Mouse (Mus musculus): ENCODE results near the gene Foxg1.

GRCm38 (mm10) chr12:49384876-49385630 is 2.6 kb downstream of the Foxg1 start, which contains the start of gene Gm43517:
- TF ChIP-seq CTCF (IDR thresholded peaks at IDR 0.05; ENCODE audit: low read depth) (no peak), EP300 (IDR thresholded peaks at IDR 0.05; ENCODE audit: low read depth) (no peak)
